Comparison of ENCODE assay signal across 12 mouse cellular contexts in the genomic region with DNA sequence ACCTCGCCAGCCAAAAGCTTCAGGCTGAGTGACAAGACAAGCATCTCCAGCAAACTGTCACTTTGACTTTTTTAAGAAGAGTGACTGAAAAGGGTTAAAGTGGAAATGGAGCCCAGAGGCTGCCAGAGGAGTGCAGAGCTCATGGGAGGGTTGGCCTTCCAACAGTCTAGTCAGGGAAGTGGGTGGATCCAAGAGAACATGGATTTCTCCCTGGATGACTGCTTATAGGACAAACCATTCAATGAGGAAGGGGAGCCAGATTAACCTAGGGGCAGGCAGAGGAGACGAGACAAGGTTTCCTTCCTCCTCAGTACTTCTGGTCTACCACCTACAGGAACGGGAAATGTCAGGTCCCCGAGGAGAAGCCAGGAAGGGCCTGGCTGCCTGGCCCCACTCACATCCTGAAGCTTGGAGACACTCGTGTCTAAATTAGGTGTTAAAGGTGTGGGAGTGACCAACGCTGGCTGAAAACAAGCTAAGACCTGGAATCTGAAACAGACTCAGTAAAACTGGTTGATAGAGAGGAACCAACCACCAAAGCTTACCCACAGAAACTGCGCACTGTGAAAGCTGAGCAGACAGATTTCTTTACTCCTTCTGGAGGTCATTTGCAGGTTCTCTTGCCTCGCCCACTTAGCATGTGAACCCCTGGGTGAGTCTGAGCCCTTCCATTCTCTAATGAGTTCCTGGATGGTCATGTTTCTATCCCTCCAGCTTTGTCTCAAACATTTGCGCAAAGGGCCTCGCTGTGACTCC.
DNase-seq lines count a peak whose midpoint lies in the region; ATAC-seq and TF ChIP-seq lines count a peak whose summit lies in the region.
"Had no signal": no experiment of that assay in that cellular context is flagged by ENCODE, and none has a peak within 500 bp of the region (broad histone marks: within the 10 kb centered on the region; RNA-seq: fewer than 3 reads in every experiment).

No protein-coding gene starts in this region.

- H3K27ac ChIP-seq in kidney, postnatal 0 days, result no peak overlapping the region
- no peak overlapping the region; the same call in 1 of the 2 replicates for H3K27ac ChIP-seq in stomach, postnatal 0 days (replicated peaks)
- H3K27ac ChIP-seq: liver, embryonic 14.5 days had no signal

- no peak for TF ChIP-seq CTCF in lung, adult 2 months (IDR thresholded peaks at IDR 0.05; ENCODE audit: insufficient read depth, low read length)
- no peak for TF ChIP-seq CTCF in kidney, postnatal 0 days (IDR thresholded peaks at IDR 0.05; ENCODE audit: low read depth)
- TF ChIP-seq CTCF in stomach, postnatal 0 days (IDR thresholded peaks at IDR 0.05; ENCODE audit: low read depth), result no peak

- no peak overlapping the region for H3K4me2 ChIP-seq in kidney, postnatal 0 days (ENCODE audit: low read length)
- H3K4me2 ChIP-seq in stomach, postnatal 0 days (replicated peaks; ENCODE audit: low read depth), result no peak overlapping the region

- H3K9me3 ChIP-seq in kidney, postnatal 0 days (replicated peaks; ENCODE audit: low read length), result no peaks in the 10 kb centered on the region
- H3K9me3 ChIP-seq in stomach, postnatal 0 days (ENCODE audit: control insufficient read depth, low read length), result no peaks in the 10 kb centered on the region

- H3K9ac ChIP-seq in kidney, postnatal 0 days (ENCODE audit: low read depth, low read length), result no peak overlapping the region
- no peak overlapping the region for H3K9ac ChIP-seq in stomach, postnatal 0 days (ENCODE audit: low read length)
- H3K9ac ChIP-seq: liver, embryonic 14.5 days had no signal

- H3K4me3 ChIP-seq in lung, adult 2 months (replicated peaks; ENCODE audit: extremely low read depth, low read depth, low read length), result no peak overlapping the region
- no peak overlapping the region for H3K4me3 ChIP-seq in kidney, postnatal 0 days (replicated peaks; ENCODE audit: low read depth, low read length)
- H3K4me3 ChIP-seq in stomach, postnatal 0 days (ENCODE audit: low read depth, low read length), result no peak overlapping the region

- H3K4me1 ChIP-seq in lung, adult 2 months (ENCODE audit: control insufficient read depth, insufficient read depth, low read length), result no peaks in the 10 kb centered on the region
- no peaks in the 10 kb centered on the region for H3K4me1 ChIP-seq in kidney, postnatal 0 days (replicated peaks; ENCODE audit: insufficient read depth, low read length)
- H3K4me1 ChIP-seq in stomach, postnatal 0 days (replicated peaks; ENCODE audit: control insufficient read depth, insufficient read depth), result no peaks in the 10 kb centered on the region

- TF ChIP-seq EP300 in stomach, postnatal 0 days (optimal IDR thresholded peaks at IDR 0.05), result no peak

- TF ChIP-seq POLR2A in lung, adult 2 months (IDR thresholded peaks at IDR 0.05; ENCODE audit: borderline replicate concordance, extremely low read depth, low read depth, low read length), result no peak

- no peaks in the 10 kb centered on the region for H3K36me3 ChIP-seq in kidney, postnatal 0 days (ENCODE audit: insufficient read depth, low read length)
- H3K36me3 ChIP-seq in stomach, postnatal 0 days (ENCODE audit: control insufficient read depth, insufficient read depth, low read length), result no peaks in the 10 kb centered on the region

- WGBS in lung, adult 2 months, result 67% methylated on average over 10 of the region's 10 CpGs
- 68% methylated on average over 10 of the region's 10 CpGs for WGBS in kidney, postnatal 0 days
- 78% methylated on average over 10 of the region's 10 CpGs for WGBS in stomach, postnatal 0 days

- no peak; the same call in 1 of the 2 replicates for ATAC-seq in kidney, postnatal 0 days (replicated peaks; ENCODE audit: low FRiP score, low read depth)
- peak; percentile 53; the same call in 1 of the 2 replicates for ATAC-seq in stomach, postnatal 0 days (ENCODE audit: low FRiP score, low TSS enrichment)

- peak; percentile 23 to 45 for DNase-seq in adrenal gland, adult (ENCODE audit: inconsistent age in 2 of 2, low spot score in 1 of 2)
- DNase-seq in adrenal gland, postnatal 4 days (ENCODE audit: low spot score in 2 of 2), result no peak
- peak; percentile 16 for DNase-seq in lung, postnatal 10 days
- no peak for DNase-seq in lung, adult 2 months
- DNase-seq in kidney, postnatal 0 days (ENCODE audit: low spot score), result peak; percentile 62
- no peak for DNase-seq in stomach, postnatal 0 days (ENCODE audit: low spot score)
- DNase-seq in cerebellum, postnatal 36 days, result no peak
- no peak for DNase-seq in cerebellum, adult 18-20 months
- DNase-seq: adrenal gland, postnatal 10 days; cerebellum, adult 9-11 months; midbrain, embryonic 14.5 days had no signal

- no peaks in the 10 kb centered on the region for H3K27me3 ChIP-seq in kidney, postnatal 0 days (ENCODE audit: insufficient read depth, low read length)
- H3K27me3 ChIP-seq in stomach, postnatal 0 days (ENCODE audit: control insufficient read depth, insufficient read depth, low read length), result no peaks in the 10 kb centered on the region

Comparison
In these comparisons a context has a peak if more than half of its experiments do, and no peak if none do; other contexts are left out.
1. DNase-seq: peak in adrenal gland, adult (2 of 2), lung, postnatal 10 days (single experiment) and kidney, postnatal 0 days (single experiment); none in adrenal gland, postnatal 4 days (0 of 2), lung, adult 2 months (single experiment), stomach, postnatal 0 days (single experiment), cerebellum, postnatal 36 days (0 of 2) and cerebellum, adult 18-20 months (0 of 2).